Mouse (Mus musculus) ES-E14 (cell line): ENCODE measurements at regions not wholly inside any gene's neighbourhood (a gene's known extent, or its start where the extent isn't known, plus 50 kb on each side); places are given as distances from the start of the nearest gene placed in this dataset.

Source experiments
- DNase-seq: peaks from one replicate; pipeline ENCODE4 v3.0.0-alpha.2; 2013; ENCODE audit warnings: low read depth, low spot score
- H3K27ac ChIP-seq: 2 replicates; pipeline ENCODE4 v1.5.1; 2012; ENCODE audit warnings: low read depth, mild to moderate bottlenecking, low read length, moderate library complexity, mixed read lengths; ENCODE audit not compliant: poor library complexity, insufficient read depth, severe bottlenecking
- H3K36me3 ChIP-seq: 2 replicates; pipeline ENCODE4 v1.6.1; 2012; ENCODE audit warnings: mild to moderate bottlenecking, low read length, moderate library complexity, mixed read lengths; ENCODE audit not compliant: control insufficient read depth, poor library complexity, insufficient read depth, severe bottlenecking
- H3K4me1 ChIP-seq, 2 experiments: fragments of 150-350 bp in 1 of 2; sonication (generic) in 1 of 2; 2 replicates each; pipeline ENCODE4 v1.6.1; 2012; ENCODE audit warnings: low read length in 2 of 2, mild to moderate bottlenecking in 1 of 2, mixed read lengths in 1 of 2; ENCODE audit not compliant: control insufficient read depth in 2 of 2, insufficient read depth in 2 of 2, poor library complexity in 1 of 2
- H3K4me3 ChIP-seq, 2 experiments: fragments of 150-350 bp in 1 of 2; sonication (generic) in 1 of 2; 2 replicates each; pipeline ENCODE4 v1.5.1; 2012; ENCODE audit warnings: low read length in 2 of 2, low read depth in 1 of 2, mild to moderate bottlenecking in 1 of 2, mixed read lengths in 1 of 2; ENCODE audit not compliant: insufficient read depth in 1 of 2, poor library complexity in 1 of 2, severe bottlenecking in 1 of 2
- H3K9ac ChIP-seq: 2 replicates; pipeline ENCODE4 v1.6.1; 2012; ENCODE audit warnings: low read depth, mild to moderate bottlenecking, low read length, mixed read lengths; ENCODE audit not compliant: poor library complexity, insufficient read depth, severe bottlenecking
- H3K9me3 ChIP-seq: fragments of 150-350 bp; sonication (generic); 2 replicates; pipeline ENCODE4 v1.6.1; 2012; ENCODE audit warnings: low read depth, mild to moderate bottlenecking, low read length; ENCODE audit not compliant: control insufficient read depth, insufficient read depth
- CHD2 ChIP-seq: IDR thresholded peaks from 2 replicates; pipeline ENCODE4 v1.6.1; 2014; ENCODE audit warnings: mild to moderate bottlenecking, low read depth, low read length, inconsistent platforms
- HCFC1 ChIP-seq: IDR thresholded peaks from 2 replicates; pipeline ENCODE4 v1.6.1; 2012; ENCODE audit warnings: low read length, inconsistent platforms, borderline replicate concordance; ENCODE audit not compliant: insufficient read depth
- MAFK ChIP-seq: IDR thresholded peaks from 2 replicates; pipeline ENCODE4 v1.6.1; 2014; ENCODE audit warnings: mild to moderate bottlenecking, low read depth, low read length, inconsistent platforms; ENCODE audit not compliant: insufficient read depth
- ZC3H11A ChIP-seq: IDR thresholded peaks from 2 replicates; pipeline ENCODE4 v1.6.1; 2012; ENCODE audit warnings: low read depth, mild to moderate bottlenecking, inconsistent platforms, low read length, borderline replicate concordance
- ZNF384 ChIP-seq: IDR thresholded peaks from 2 replicates; pipeline ENCODE4 v1.6.1; 2012; ENCODE audit warnings: low read depth, low read length, inconsistent platforms
- in situ Hi-C, 2 experiments: fragments of 600-800 bp; cut with MboI; formaldehyde crosslinking; loops; one replicate each; pipeline ENCODE4 v1.15.1; 2025; ENCODE audit warnings: low sequenced_read_pairs in 2 of 2, inconsistent platforms in 1 of 2; ENCODE audit not compliant: unreplicated experiment in 2 of 2

DNA sequence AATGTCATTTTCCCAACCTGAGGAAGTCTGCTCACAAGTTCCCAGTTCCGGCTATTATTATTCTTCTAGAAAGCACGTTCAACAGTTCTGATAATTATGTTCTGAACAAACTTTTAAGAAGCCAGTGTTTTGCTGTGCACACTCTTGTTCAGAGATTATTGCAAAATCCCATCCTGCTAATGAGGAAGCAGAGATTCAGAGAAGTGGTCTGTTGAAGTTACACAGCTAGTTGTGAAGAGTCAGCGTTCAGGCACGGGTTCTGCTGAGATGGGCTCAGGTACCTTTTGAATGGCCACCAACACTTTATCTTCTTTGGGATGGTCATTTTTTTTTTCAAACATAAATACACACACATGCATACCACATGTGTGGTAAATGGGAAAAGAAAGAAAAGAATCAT lies 250.3 kb downstream of the Gm826 start:
- H3K4me3 ChIP-seq, result no peak overlapping the region
- H3K36me3 ChIP-seq, result no peaks in the 10 kb centered on the region
- no peak overlapping the region for H3K27ac ChIP-seq
- no peak overlapping the region for H3K9ac ChIP-seq
- TF ChIP-seq MAFK (no peak), CHD2 (no peak)
- in situ Hi-C loops, result no loop called here
- H3K4me1 ChIP-seq, result no peaks in the 10 kb centered on the region
- DNase-seq, result no peak
- H3K9me3 ChIP-seq, result no peaks in the 10 kb centered on the region

DNA sequence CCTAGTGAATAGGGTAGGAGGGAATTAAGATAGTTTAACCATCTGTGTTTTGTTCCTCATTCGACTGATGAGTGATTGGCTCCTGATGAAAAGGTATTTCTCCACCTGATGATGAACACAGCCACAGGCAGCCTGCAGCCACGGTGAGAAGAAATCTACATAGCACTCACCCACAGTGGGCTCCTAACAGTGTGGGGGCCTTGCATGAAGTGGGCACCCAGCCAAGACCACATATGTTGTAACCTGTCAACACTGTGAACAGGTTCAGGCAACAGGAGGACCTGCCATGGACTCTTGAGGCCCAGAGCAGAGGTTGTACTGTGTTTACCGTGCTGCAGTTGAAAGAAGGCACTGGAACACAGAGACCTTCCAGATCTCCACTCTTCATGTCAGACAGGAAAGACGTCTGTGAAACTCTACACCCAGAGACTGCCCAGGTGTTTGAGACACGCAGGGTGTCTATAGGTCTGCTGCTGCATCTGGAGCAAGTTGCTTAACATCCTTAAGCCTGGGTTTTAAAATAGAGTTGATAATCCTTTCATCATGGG lies 251.8 kb downstream of the Gm826 start:
- Histone ChIP-seq H3K27ac (no peak overlapping the region), H3K4me3 (no peak overlapping the region), H3K9ac (no peak overlapping the region), H3K4me1 (no peaks in the 10 kb centered on the region), H3K36me3 (no peaks in the 10 kb centered on the region), H3K9me3 (no peaks in the 10 kb centered on the region)
- in situ Hi-C loops, result no loop called here
- TF ChIP-seq ZNF384 (no peak), CHD2 (no peak), HCFC1 (no peak), ZC3H11A (no peak), MAFK (no peak)
- DNase-seq, result no peak

DNA sequence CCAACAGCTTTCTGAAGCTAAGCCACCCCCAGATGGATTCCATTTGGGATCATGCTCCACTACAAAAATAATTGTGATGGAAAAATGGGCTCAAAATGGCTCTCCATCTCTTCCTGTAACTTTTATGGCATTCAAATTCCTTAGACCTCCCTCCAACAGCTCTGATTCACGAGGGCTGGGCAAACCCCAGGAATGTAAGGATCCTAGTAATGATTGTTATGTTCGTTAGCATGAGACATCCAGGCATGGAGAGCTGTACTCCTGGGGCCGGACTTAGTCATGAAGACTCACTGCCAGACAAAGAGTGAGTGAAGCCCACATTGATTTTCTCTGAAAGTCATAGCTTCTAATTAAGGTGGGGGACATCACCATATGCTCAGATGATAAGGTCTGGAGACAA lies 258.3 kb downstream of the Gm826 start:
- no peaks in the 10 kb centered on the region for H3K9me3 ChIP-seq
- in situ Hi-C loops, result no loop called here
- no peak overlapping the region for H3K9ac ChIP-seq
- H3K36me3 ChIP-seq, result no peaks in the 10 kb centered on the region
- no peak overlapping the region for H3K27ac ChIP-seq
- TF ChIP-seq MAFK (no peak), ZC3H11A (no peak), HCFC1 (no peak), ZNF384 (no peak), CHD2 (no peak)
- DNase-seq, result no peak
- no peaks in the 10 kb centered on the region for H3K4me1 ChIP-seq
- H3K4me3 ChIP-seq, result no peak overlapping the region

DNA sequence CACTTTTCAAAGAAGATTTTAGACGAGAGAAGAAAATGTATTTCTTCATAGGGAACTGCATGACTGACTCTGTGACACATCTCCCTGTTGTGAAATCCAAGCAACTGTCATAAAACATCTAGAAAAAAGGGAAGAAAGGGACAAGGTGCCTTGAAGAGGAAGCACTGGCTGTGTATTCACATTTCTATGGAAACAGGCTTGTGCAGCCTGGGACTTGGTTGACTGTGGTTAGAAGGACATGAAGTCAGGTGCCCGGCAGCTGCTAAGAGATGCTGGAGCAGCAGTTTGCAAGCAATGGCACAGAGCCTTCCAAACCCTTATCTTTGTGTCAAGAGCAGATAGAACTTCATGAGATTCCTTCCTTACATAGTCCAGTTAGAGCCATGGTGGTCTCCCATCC lies 263.5 kb downstream of the Gm826 start:
- Histone ChIP-seq H3K27ac (no peak overlapping the region), H3K4me1 (no peaks in the 10 kb centered on the region), H3K4me3 (no peak overlapping the region), H3K36me3 (no peaks in the 10 kb centered on the region), H3K9ac (no peak overlapping the region), H3K9me3 (no peaks in the 10 kb centered on the region)
- DNase-seq, result no peak
- TF ChIP-seq ZC3H11A (no peak), CHD2 (no peak), ZNF384 (no peak), MAFK (no peak), HCFC1 (no peak)
- in situ Hi-C loops, result no loop called here

DNA sequence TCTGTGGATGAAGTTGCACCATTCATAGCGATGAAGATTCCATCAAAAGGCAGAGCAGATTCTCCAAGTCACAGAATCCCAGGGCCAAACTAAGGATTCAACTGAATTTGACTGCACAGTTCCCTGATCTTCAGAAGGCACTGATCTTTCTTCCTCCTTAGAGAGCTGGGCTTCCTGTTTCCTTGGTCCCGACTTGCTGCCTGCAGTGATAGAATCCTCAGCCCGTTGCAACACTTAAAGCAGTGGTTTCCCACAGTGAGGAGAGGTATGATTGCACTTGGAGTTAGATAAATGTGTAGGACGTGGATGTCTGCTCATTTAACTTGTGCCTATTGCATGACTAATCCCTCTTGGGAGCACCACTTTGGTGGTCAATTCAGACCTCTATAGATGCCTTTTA lies 265.2 kb downstream of the Gm826 start:
- H3K9me3 ChIP-seq, result no peaks in the 10 kb centered on the region
- no peaks in the 10 kb centered on the region for H3K36me3 ChIP-seq
- in situ Hi-C loops, result no loop called here
- no peak for TF ChIP-seq HCFC1
- TF ChIP-seq ZC3H11A, result no peak
- TF ChIP-seq MAFK, result no peak
- no peak for TF ChIP-seq ZNF384
- no peak for TF ChIP-seq CHD2
- no peak for DNase-seq
- no peak overlapping the region for H3K27ac ChIP-seq
- H3K9ac ChIP-seq, result no peak overlapping the region
- no peak overlapping the region for H3K4me3 ChIP-seq
- no peaks in the 10 kb centered on the region for H3K4me1 ChIP-seq
